Mouse (Mus musculus) midbrain, embryonic 11.5 days (tissue): ENCODE results near the gene Myo6. TPM values are rescaled to one million over a fixed set of nuclear protein-coding genes. Genes with fewer than 3 reads are reported as not detected.
A peak's percentile ranks its signal among the peaks of the same experiment; 100 is the strongest.

Source experiments
- ATAC-seq: fragments of 200-750 bp; cut with Nextera tagmentation; 2 replicates; pipeline ENCODE4 v1.8.0; 2017; ENCODE audit warnings: moderate TSS enrichment, moderate library complexity; ENCODE audit not compliant: low FRiP score
- DNase-seq: peaks from one replicate; pipeline ENCODE4 v3.0.0; 2015; ENCODE audit warnings: low spot score; ENCODE audit errors: missing footprints
- H3K27ac ChIP-seq: fragments of 300-500 bp; sonication (generic); 2 replicates; pipeline ENCODE4 v1.5.1; 2014; ENCODE audit warnings: low read depth, low read length
- H3K27me3 ChIP-seq: fragments of 300-500 bp; sonication (generic); 2 replicates; pipeline ENCODE4 v1.6.1; 2014; ENCODE audit warnings: mild to moderate bottlenecking, low read length, moderate library complexity, mixed read lengths; ENCODE audit not compliant: control insufficient read depth, insufficient read depth
- H3K36me3 ChIP-seq: fragments of 300-500 bp; sonication (generic); 2 replicates; pipeline ENCODE4 v1.6.1; 2014; ENCODE audit warnings: mild to moderate bottlenecking, low read length, moderate library complexity, mixed read lengths; ENCODE audit not compliant: control insufficient read depth, insufficient read depth
- H3K4me1 ChIP-seq: fragments of 300-500 bp; sonication (generic); 2 replicates; pipeline ENCODE4 v1.6.1; 2014; ENCODE audit warnings: low read length; ENCODE audit not compliant: control insufficient read depth, insufficient read depth
- H3K4me2 ChIP-seq: fragments of 300-500 bp; sonication (generic); 2 replicates; pipeline ENCODE4 v1.6.1; 2014; ENCODE audit warnings: mild to moderate bottlenecking, moderate library complexity
- H3K4me3 ChIP-seq: fragments of 300-500 bp; sonication (generic); 2 replicates; pipeline ENCODE4 v1.5.1; 2014; ENCODE audit warnings: low read depth, low read length
- H3K9ac ChIP-seq: fragments of 300-500 bp; sonication (generic); 2 replicates; pipeline ENCODE4 v1.6.1; 2014; ENCODE audit warnings: low read length
- H3K9me3 ChIP-seq: fragments of 300-500 bp; sonication (generic); 2 replicates; pipeline ENCODE4 v1.6.1; 2016; ENCODE audit warnings: low read length; ENCODE audit not compliant: control insufficient read depth
- WGBS: fragments of 180-500 bp; shearing (Covaris S2); extraction: QIAGEN DNeasy Blood & Tissue Kit; methylation state at CpG from one replicate; pipeline ENCODE4 v1.1.7; 2014; 5-methylcytosine and 5-hydroxymethylcytosine counted together
- polyA plus RNA-seq: library from polyadenylated mRNA; unstranded; fragments of >200 nt; fragmentation: Nextera tagmentation; extraction: Ambion mirVana; gene quantifications from 2 replicates; pipeline ENCODE4 v1.2.1, GENCODE M21; 2014

Gene Myo6
- polyA plus RNA-seq, 1 experiment from 2014 or later: 11.1 TPM

DNA sequence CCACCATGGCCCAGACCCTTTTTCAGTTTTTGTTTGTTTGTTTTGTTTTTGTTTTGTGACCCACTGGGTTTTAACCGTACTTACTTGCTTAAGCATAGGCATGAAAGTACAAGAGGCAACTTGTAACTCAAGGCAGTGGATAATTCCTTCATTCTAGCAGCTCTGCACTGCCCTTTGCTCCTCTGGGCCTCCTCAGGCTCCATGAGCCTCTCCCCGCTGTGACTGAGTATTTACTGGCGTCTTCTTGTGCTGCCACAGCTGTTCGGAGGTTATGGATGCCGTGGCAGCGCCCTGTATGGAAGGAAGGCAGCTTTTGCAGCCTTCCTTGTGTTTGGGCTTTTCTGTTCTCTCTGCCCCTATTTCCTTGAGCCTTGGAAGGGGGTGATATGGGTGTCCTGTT, 26.4 kb downstream of the Myo6 start:
- ATAC-seq (no peak), DNase-seq (no peak)
- 72% methylated on average over 6 of the region's 6 CpGs for WGBS

DNA sequence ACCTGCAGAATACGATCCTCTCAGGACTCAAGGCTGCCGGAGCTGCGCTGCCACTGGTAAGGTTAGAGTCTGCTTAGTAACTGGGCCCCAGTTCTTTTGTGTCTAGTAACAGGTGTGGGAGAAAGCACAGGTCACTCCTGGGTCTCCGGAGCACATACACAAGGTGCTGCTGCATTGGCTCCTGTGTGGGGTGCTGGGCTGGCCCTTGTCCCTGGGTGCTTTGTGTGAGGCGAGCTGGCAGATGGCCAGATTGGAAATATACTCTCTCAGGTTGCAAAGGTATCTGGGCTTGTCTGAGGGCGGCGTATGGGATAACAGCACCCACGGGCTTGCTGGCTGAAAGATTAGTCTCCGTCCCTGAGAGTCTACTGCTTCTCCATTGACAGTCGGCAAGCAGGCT, 27.5 kb downstream of the Myo6 start:
- no peak for DNase-seq
- H3K4me2 ChIP-seq: no peak overlapping the region
- peaks cover 9% of the 10 kb centered on the region for H3K4me1 ChIP-seq
- no peaks in the 10 kb centered on the region for H3K27me3 ChIP-seq
- no peak overlapping the region for H3K9ac ChIP-seq
- no peak overlapping the region for H3K4me3 ChIP-seq
- H3K9me3 ChIP-seq: no peaks in the 10 kb centered on the region
- no peak for ATAC-seq
- no peaks in the 10 kb centered on the region for H3K36me3 ChIP-seq
- H3K27ac ChIP-seq: no peak overlapping the region
- WGBS: 89% methylated on average over 10 of the region's 10 CpGs

More for the DNA sequence above, 26.4 kb downstream of the Myo6 start:
- Histone ChIP-seq H3K27me3 (no peaks in the 10 kb centered on the region), H3K36me3 (no peaks in the 10 kb centered on the region), H3K4me2 (no peak overlapping the region), H3K4me1 (peaks cover 2% of the 10 kb centered on the region; the same call in 1 of the 2 replicates), H3K4me3 (no peak overlapping the region), H3K9me3 (no peaks in the 10 kb centered on the region), H3K9ac (no peak overlapping the region), H3K27ac (no peak overlapping the region)

DNA sequence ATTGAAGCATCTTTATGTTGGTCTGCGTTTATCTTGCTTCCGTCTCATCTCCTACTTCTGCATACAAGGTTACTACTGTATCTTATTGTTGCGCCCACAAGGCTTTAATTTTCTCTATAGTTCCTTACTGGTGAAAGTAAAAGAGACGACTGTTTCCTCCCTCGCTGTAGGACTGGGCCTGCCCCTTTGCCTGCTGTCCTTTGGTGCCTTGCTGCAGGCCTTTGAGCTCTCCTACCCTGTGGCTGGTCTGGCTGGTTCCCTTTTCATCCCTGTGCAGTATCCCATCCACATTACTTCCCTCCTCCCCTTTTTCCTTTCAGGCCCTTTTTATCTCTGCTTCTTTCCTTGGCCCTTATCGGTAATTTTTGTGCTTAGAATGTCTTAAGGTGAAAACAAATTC, 29.6 kb downstream of the Myo6 start:
- WGBS: 79% methylated on average over 6 of the region's 6 CpGs
- no peak for DNase-seq

DNA sequence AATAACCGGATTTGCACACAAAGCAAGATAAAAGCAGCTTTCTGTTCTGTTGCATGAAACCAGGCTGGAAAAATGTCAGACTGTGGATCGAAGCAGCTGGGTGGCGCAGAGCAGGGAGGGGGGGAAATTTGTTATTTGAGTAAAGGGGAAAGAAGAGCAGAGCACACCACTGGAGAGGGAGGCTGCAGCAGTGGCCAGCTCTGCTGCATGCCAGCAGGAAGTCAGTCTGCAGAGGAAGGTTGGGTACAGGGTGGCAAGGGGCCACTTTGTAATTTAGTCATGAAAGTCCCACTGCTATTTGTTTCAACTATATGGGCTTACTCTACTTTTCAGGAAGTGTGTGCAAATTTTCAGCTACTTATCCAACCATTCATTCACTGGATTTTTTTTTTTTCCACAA, 31.3 kb downstream of the Myo6 start:
- Histone ChIP-seq H3K27me3 (no peaks in the 10 kb centered on the region), H3K27ac (no peak overlapping the region), H3K4me1 (peaks cover 18% of the 10 kb centered on the region), H3K9ac (no peak overlapping the region), H3K36me3 (no peaks in the 10 kb centered on the region), H3K4me2 (no peak overlapping the region), H3K9me3 (no peaks in the 10 kb centered on the region), H3K4me3 (no peak overlapping the region)
- WGBS: 71% methylated on average over 3 of the region's 3 CpGs
- DNase-seq (no peak), ATAC-seq (no peak)

More for the DNA sequence above, 29.6 kb downstream of the Myo6 start:
- Histone ChIP-seq H3K9me3 (no peaks in the 10 kb centered on the region), H3K4me3 (no peak overlapping the region), H3K4me1 (peaks cover 15% of the 10 kb centered on the region), H3K4me2 (no peak overlapping the region), H3K36me3 (no peaks in the 10 kb centered on the region), H3K27ac (no peak overlapping the region), H3K9ac (no peak overlapping the region), H3K27me3 (no peaks in the 10 kb centered on the region)
- ATAC-seq: no peak

DNA sequence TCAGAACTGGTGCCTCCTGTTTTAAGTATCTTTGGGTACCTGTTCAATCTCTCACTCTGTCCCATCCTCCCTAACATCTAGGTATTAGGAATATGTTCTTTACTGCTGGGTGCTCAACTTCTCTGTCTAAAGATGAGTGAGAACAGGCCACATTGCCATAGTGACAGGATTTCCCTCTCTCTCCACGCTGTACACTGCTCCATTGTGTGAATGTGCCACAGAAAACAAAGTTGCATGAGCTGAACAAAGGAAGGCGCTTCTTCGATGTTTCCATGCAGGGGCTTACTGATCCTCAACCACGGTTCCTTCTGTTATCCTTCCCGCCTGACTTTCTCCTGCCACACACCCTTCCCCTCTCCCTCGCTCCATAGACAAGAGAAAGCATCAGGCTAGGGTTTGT, 32.4 kb downstream of the Myo6 start:
- Histone ChIP-seq H3K27ac (no peak overlapping the region; the same call in 1 of the 2 replicates), H3K9ac (peak overlapping the region; percentile 20; the same call in 1 of the 2 replicates), H3K4me1 (peaks cover 22% of the 10 kb centered on the region), H3K27me3 (no peaks in the 10 kb centered on the region), H3K4me2 (no peak overlapping the region), H3K9me3 (no peaks in the 10 kb centered on the region), H3K36me3 (no peaks in the 10 kb centered on the region), H3K4me3 (no peak overlapping the region)
- ATAC-seq (peak; percentile 76), DNase-seq (no peak)
- 24% methylated on average over 6 of the region's 6 CpGs for WGBS

DNA sequence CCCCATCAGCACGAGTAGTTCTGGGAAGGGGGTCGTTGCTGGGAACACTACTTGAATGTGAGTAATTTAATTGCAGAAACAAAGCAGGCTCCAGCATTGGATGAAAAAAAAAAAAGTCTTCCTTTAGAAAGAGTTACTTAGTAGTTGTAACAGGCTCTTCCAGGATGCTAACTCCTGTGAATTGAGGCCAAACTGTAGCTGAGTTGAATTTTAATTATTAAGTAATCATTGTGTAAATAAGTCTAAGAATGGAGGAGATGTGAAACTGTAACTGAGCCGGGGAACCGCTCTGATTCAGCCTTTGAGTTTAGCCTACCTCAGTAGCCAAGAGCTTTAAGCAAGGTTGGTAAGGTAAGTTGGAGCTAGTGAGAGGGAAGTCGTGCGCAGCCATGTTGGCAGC, 36.0 kb downstream of the Myo6 start:
- Histone ChIP-seq H3K4me1 (peaks cover 23% of the 10 kb centered on the region), H3K36me3 (no peaks in the 10 kb centered on the region), H3K27me3 (no peaks in the 10 kb centered on the region), H3K9ac (no peak overlapping the region; the same call in 1 of the 2 replicates), H3K9me3 (no peaks in the 10 kb centered on the region), H3K4me3 (no peak overlapping the region), H3K4me2 (peak overlapping the region; percentile 7; the same call in 1 of the 2 replicates), H3K27ac (no peak overlapping the region)
- ATAC-seq (no peak), DNase-seq (no peak)
- 68% methylated on average over 6 of the region's 6 CpGs for WGBS

DNA sequence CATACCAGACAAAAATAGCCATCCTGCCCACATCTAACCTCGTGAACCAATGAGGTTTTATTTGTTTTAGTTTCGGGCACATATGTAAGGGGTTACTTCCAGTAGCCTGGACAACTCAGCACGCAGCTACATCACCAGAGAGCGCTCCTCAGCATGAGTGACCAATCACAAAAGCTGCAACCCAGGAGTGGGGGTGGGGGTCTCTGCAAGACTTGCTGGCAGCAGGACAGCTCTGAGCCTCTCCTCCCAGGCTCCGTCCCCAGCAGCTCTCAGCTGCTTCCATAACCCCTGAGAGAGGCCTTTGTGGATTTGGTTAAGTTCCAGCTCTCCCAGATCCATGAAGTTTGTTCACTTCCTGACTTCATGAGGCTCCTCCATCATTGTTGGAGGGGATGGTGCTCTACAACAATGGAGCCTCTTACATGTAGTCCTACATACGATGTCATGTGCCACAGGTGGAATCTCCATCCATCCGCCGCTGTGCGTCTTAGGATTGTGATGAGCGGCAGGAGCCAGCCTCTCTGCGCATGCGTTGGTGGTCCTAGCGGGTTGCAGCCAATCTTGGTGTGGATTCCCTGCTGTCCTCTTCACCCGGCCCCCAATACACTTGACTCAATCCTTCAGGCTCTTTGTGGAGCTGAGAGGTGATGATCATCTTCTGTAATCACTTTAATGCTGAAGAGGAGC, 37.7 kb downstream of the Myo6 start:
- Histone ChIP-seq H3K36me3 (no peaks in the 10 kb centered on the region), H3K27me3 (no peaks in the 10 kb centered on the region), H3K4me3 (no peak overlapping the region), H3K27ac (no peak overlapping the region), H3K9ac (no peak overlapping the region), H3K4me2 (no peak overlapping the region), H3K4me1 (peaks cover 13% of the 10 kb centered on the region; the same call in 1 of the 2 replicates), H3K9me3 (no peaks in the 10 kb centered on the region)
- ATAC-seq: peak; percentile 46; the same call in 1 of the 2 replicates
- no peak for DNase-seq
- 76% methylated on average over 14 of the region's 14 CpGs for WGBS

DNA sequence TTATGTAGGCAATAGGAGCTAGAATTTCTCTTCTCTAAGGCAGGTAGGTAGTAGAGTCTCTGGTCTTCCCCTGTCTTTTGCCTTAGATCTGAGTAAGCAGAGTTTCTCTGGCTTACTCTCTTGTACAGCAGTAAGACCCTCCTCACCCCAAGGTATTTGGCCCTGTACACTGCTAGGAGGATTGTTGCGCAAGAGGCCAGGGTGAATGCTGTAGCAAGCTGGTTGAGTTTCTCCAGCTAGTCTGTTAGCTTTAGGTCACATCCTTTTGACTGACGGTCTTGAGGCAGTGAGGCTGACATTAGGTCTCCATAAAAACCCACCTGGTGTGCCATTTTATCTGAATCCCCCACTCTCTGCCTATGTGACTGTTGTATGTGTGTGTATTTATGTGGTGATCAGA, 43.9 kb downstream of the Myo6 start:
- H3K27ac ChIP-seq: no peak overlapping the region
- DNase-seq (no peak), ATAC-seq (no peak)
- WGBS: 86% methylated on average over 2 of the region's 2 CpGs
- no peaks in the 10 kb centered on the region for H3K9me3 ChIP-seq
- no peaks in the 10 kb centered on the region for H3K27me3 ChIP-seq
- no peak overlapping the region for H3K9ac ChIP-seq
- H3K4me2 ChIP-seq: no peak overlapping the region
- no peaks in the 10 kb centered on the region for H3K36me3 ChIP-seq
- no peaks in the 10 kb centered on the region for H3K4me1 ChIP-seq
- H3K4me3 ChIP-seq: no peak overlapping the region

DNA sequence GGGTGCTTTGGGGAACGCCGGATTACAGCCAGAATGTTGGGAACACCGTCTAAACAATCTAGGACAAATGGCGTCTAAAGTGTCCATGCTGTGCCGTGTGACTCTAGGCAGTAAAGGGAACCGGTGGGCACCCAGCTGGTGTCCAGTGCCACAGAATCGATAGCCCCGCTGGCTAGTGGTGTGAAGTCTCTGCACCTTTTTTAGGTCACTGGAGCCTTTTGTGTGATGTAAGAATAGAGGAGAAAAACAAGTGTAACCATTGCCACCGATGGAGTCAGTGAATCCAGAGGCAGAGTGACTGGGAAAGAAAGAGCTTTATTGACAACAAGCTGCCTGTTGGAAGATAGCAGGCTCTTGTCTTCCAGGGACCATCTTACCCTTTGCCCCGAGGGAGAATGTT, 44.6 kb downstream of the Myo6 start:
- H3K4me2 ChIP-seq: no peak overlapping the region
- H3K27me3 ChIP-seq: no peaks in the 10 kb centered on the region
- H3K9me3 ChIP-seq: no peaks in the 10 kb centered on the region
- H3K4me1 ChIP-seq: no peaks in the 10 kb centered on the region
- DNase-seq (peak; percentile 79), ATAC-seq (no peak)
- no peak overlapping the region for H3K27ac ChIP-seq
- 67% methylated on average over 10 of the region's 10 CpGs for WGBS
- H3K4me3 ChIP-seq: no peak overlapping the region
- H3K9ac ChIP-seq: no peak overlapping the region
- H3K36me3 ChIP-seq: no peaks in the 10 kb centered on the region
